Mouse (Mus musculus) cerebral cortex, adult 2 months (tissue): ENCODE data around the gene Epha4.

ENCODE experiments used
- WGBS: fragments of 180-500 bp; shearing (Covaris S2); methylation state at CpG from one replicate; pipeline ENCODE4 v1.1.7; 2018; 5-methylcytosine and 5-hydroxymethylcytosine counted together

The Epha4 gene

GRCm38 (mm10) chr1:77407417-77407816 lies 107.5 kb downstream of the Epha4 start:
- 55% methylated on average over 9 of the region's 9 CpGs for WGBS

- WGBS, result 58% methylated on average over 9 of the region's 9 CpGs
Measured at GRCm38 (mm10) chr1:77406631-77407030, 108.3 kb downstream of the Epha4 start.

GRCm38 (mm10) chr1:77404537-77404936 lies 110.4 kb downstream of the Epha4 start:
- 68% methylated on average over 10 of the region's 10 CpGs for WGBS

GRCm38 (mm10) chr1:77402942-77403341 lies 111.9 kb downstream of the Epha4 start:
- WGBS, result 61% methylated on average over 4 of the region's 4 CpGs

GRCm38 (mm10) chr1:77401465-77401864 lies 113.4 kb downstream of the Epha4 start:
- WGBS, result 68% methylated on average over 1 of the region's 1 CpGs

GRCm38 (mm10) chr1:77391590-77391989 lies 123.3 kb downstream of the Epha4 start:
- WGBS, result 74% methylated on average over 6 of the region's 6 CpGs

- 72% methylated on average over 2 of the region's 2 CpGs for WGBS
Measured at GRCm38 (mm10) chr1:77389069-77389468, 125.8 kb downstream of the Epha4 start.

- WGBS, result 73% methylated on average over 4 of the region's 4 CpGs
Measured at GRCm38 (mm10) chr1:77388556-77388955, 126.3 kb downstream of the Epha4 start.

- 63% methylated on average over 8 of the region's 8 CpGs for WGBS
Measured at GRCm38 (mm10) chr1:77385613-77386012, 129.3 kb downstream of the Epha4 start.

- 52% methylated on average over 11 of the region's 11 CpGs for WGBS
Measured at GRCm38 (mm10) chr1:77383466-77383865, 131.4 kb downstream of the Epha4 start.

- WGBS, result 45% methylated on average over 8 of the region's 8 CpGs
Measured at GRCm38 (mm10) chr1:77377550-77377980, 137.3 kb downstream of the Epha4 start.

- 58% methylated on average over 5 of the region's 5 CpGs for WGBS
Measured at GRCm38 (mm10) chr1:77374054-77374453, 140.8 kb downstream of the Epha4 start.

GRCm38 (mm10) chr1:77370921-77371320 lies 144.0 kb downstream of the Epha4 start:
- WGBS, result 40% methylated on average over 7 of the region's 7 CpGs

- WGBS, result 51% methylated on average over 18 of the region's 18 CpGs
Measured at GRCm38 (mm10) chr1:77369255-77369837, 145.5 kb downstream of the Epha4 start.

- 80% methylated on average over 3 of the region's 3 CpGs for WGBS
Measured at GRCm38 (mm10) chr1:77365850-77366249, 149.0 kb downstream of the Epha4 start.

- 63% methylated on average over 3 of the region's 3 CpGs for WGBS
Measured at GRCm38 (mm10) chr1:77364596-77364995, 150.3 kb downstream of the Epha4 start.

GRCm38 (mm10) chr1:77363848-77364247 lies 151.0 kb downstream of the Epha4 start:
- WGBS, result 81% methylated on average over 1 of the region's 1 CpGs

GRCm38 (mm10) chr1:77346459-77346858 lies 168.4 kb downstream of the Epha4 start:
- 59% methylated on average over 4 of the region's 4 CpGs for WGBS

GRCm38 (mm10) chr1:77343792-77344191 lies 171.1 kb downstream of the Epha4 start:
- WGBS, result 89% methylated on average over 4 of the region's 4 CpGs

GRCm38 (mm10) chr1:77339701-77340100 lies 175.2 kb downstream of the Epha4 start:
- WGBS, result 88% methylated on average over 5 of the region's 5 CpGs

- 71% methylated on average over 6 of the region's 6 CpGs for WGBS
Measured at GRCm38 (mm10) chr1:77338346-77338745, 176.5 kb downstream of the Epha4 start.

GRCm38 (mm10) chr1:77336937-77337336 lies 178.0 kb downstream of the Epha4 start:
- WGBS, result 94% methylated on average over 7 of the region's 7 CpGs

GRCm38 (mm10) chr1:77318597-77319127 lies 196.2 kb downstream of the Epha4 start:
- WGBS, result 72% methylated on average over 4 of the region's 4 CpGs
